Mouse (Mus musculus): ENCODE results near the gene Erg.

- TF ChIP-seq CTCF (IDR thresholded peaks at IDR 0.05; ENCODE audit: borderline replicate concordance, insufficient read depth, low read depth, low read length) (no peak), POLR2A (IDR thresholded peaks at IDR 0.05; ENCODE audit: borderline replicate concordance, insufficient read depth, low read length) (no peak)
Observed at GRCm38 (mm10) chr16:95436051-95436450, 150.3 kb downstream of the Erg start.
